Mouse (Mus musculus) G1E (cell line): ENCODE results near the gene B3glct.

Source experiments
- CTCF ChIP-seq: IDR thresholded peaks from 2 replicates; pipeline ENCODE4 v1.5.1; 2012; ENCODE audit warnings: low read depth, low read length, inconsistent platforms, mixed read lengths
- TAL1 ChIP-seq: conservative IDR thresholded peaks from 2 replicates; pipeline ENCODE4 v1.6.1; 2012; ENCODE audit warnings: low read depth, low read length, inconsistent platforms, mixed read lengths

DNA sequence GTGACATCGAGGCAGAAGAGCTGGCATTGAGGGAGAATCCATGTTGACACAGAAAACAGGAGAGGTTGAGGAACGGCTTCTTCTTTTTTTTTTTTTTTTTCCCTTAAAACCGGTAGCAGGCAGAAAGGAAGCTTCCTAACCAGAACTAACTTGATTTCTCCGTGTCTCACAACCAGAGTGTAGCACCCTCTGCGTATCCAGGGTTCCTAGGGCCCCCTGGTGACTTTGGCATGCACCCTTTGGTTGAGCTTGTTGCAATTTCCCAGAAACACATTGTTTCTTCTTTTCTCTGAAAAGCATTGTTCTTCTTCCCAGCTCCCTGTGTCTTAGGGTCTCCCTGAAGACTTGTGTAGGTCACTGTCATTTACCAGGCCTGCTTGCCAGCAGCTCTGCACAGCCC lies 73.8 kb downstream of the B3glct start:
- TF ChIP-seq CTCF = no peak
- TF ChIP-seq TAL1 = no peak
